Comparison of ENCODE assay signal across 13 mouse cellular contexts in genomic region chr13:60296201-60296895, GRCm38 (mm10).
DNase-seq lines count a peak whose midpoint lies in the region; ATAC-seq and TF ChIP-seq lines count a peak whose summit lies in the region.
"Had no signal": no experiment of that assay in that cellular context is flagged by ENCODE, and none has a peak within 500 bp of the region (broad histone marks: within the 10 kb centered on the region; RNA-seq: fewer than 3 reads in every experiment).

No protein-coding gene starts in this region.

- 0 out of 2 replicates have a peak, but pooled peaks have one; percentile 3 for TF ChIP-seq CTCF in hindbrain, postnatal 0 days (IDR thresholded peaks at IDR 0.05; ENCODE audit: low read depth)

- no peaks in the 10 kb centered on the region for H3K9me3 ChIP-seq in hindbrain, postnatal 0 days (ENCODE audit: low read length)
- no peaks in the 10 kb centered on the region for H3K9me3 ChIP-seq in hindbrain, embryonic 12.5 days (replicated peaks)
- no peaks in the 10 kb centered on the region for H3K9me3 ChIP-seq in lung, embryonic 16.5 days (ENCODE audit: control insufficient read depth, low read length)
- H3K9me3 ChIP-seq in embryonic facial prominence, embryonic 14.5 days (ENCODE audit: control insufficient read depth, low read length) = no peaks in the 10 kb centered on the region

- no peak overlapping the region for H3K27ac ChIP-seq in hindbrain, postnatal 0 days
- H3K27ac ChIP-seq in hindbrain, embryonic 12.5 days = no peak overlapping the region
- H3K27ac ChIP-seq in lung, embryonic 16.5 days (ENCODE audit: low read length) = no peak overlapping the region
- no peak overlapping the region; the same call in none of the 2 replicates for H3K27ac ChIP-seq in embryonic facial prominence, embryonic 14.5 days (replicated peaks; ENCODE audit: low read depth, low read length)

- no peaks in the 10 kb centered on the region for H3K27me3 ChIP-seq in hindbrain, postnatal 0 days (ENCODE audit: insufficient read depth, low read length)
- H3K27me3 ChIP-seq in hindbrain, embryonic 12.5 days = no peaks in the 10 kb centered on the region
- no peaks in the 10 kb centered on the region for H3K27me3 ChIP-seq in lung, embryonic 16.5 days (ENCODE audit: control insufficient read depth, insufficient read depth, low read depth, low read length)
- H3K27me3 ChIP-seq in embryonic facial prominence, embryonic 14.5 days (replicated peaks; ENCODE audit: control insufficient read depth, insufficient read depth, low read length) = no peaks in the 10 kb centered on the region

- H3K4me2 ChIP-seq in hindbrain, postnatal 0 days (ENCODE audit: low read depth, low read length) = no peak overlapping the region
- H3K4me2 ChIP-seq in hindbrain, embryonic 12.5 days (replicated peaks) = no peak overlapping the region
- no peak overlapping the region for H3K4me2 ChIP-seq in lung, embryonic 16.5 days (ENCODE audit: low read depth, low read length)
- peak overlapping the region; percentile 4; the same call in 1 of the 2 replicates for H3K4me2 ChIP-seq in embryonic facial prominence, embryonic 14.5 days (ENCODE audit: low read depth, low read length)

- H3K4me3 ChIP-seq in hindbrain, postnatal 0 days (ENCODE audit: low read length) = no peak overlapping the region
- H3K4me3 ChIP-seq in hindbrain, embryonic 12.5 days = no peak overlapping the region
- H3K4me3 ChIP-seq in lung, embryonic 16.5 days (ENCODE audit: low read length) = no peak overlapping the region
- no peak overlapping the region for H3K4me3 ChIP-seq in embryonic facial prominence, embryonic 14.5 days (ENCODE audit: low read depth, low read length)

- WGBS in hindbrain, postnatal 0 days = 62% methylated on average over 13 of the region's 13 CpGs
- WGBS in hindbrain, embryonic 12.5 days = 61% methylated on average over 13 of the region's 13 CpGs
- WGBS in lung, embryonic 16.5 days = 48% methylated on average over 13 of the region's 13 CpGs
- 21% methylated on average over 13 of the region's 13 CpGs for WGBS in embryonic facial prominence, embryonic 14.5 days

- no peak for ATAC-seq in hindbrain, postnatal 0 days
- ATAC-seq in hindbrain, embryonic 12.5 days (ENCODE audit: low FRiP score) = no peak
- peak; percentile 57 for ATAC-seq in lung, embryonic 16.5 days (ENCODE audit: low read depth)
- peak; percentile 87 for ATAC-seq in embryonic facial prominence, embryonic 14.5 days (ENCODE audit: low read depth)
- ATAC-seq in cerebellum, adult (ENCODE audit: insufficient number of reproducible peaks, low FRiP score, low TSS enrichment) = no peak
- ATAC-seq: forebrain, postnatal 0 days; hindbrain, embryonic 16.5 days had no signal

- H3K9ac ChIP-seq in hindbrain, postnatal 0 days (replicated peaks; ENCODE audit: low read length) = no peak overlapping the region
- no peak overlapping the region for H3K9ac ChIP-seq in hindbrain, embryonic 12.5 days
- H3K9ac ChIP-seq in lung, embryonic 16.5 days (ENCODE audit: low read length) = no peak overlapping the region
- H3K9ac ChIP-seq in embryonic facial prominence, embryonic 14.5 days (ENCODE audit: low read depth, low read length) = no peak overlapping the region
- H3K9ac ChIP-seq: forebrain, postnatal 0 days had no signal

- no peak for DNase-seq in hindbrain, postnatal 0 days (ENCODE audit: low spot score)
- DNase-seq in lung, postnatal 36 days = no peak
- peak; percentile 52 for DNase-seq in embryo, embryonic 10.5 days (ENCODE audit: low spot score)
- peak; percentile 84 for DNase-seq in embryonic facial prominence, embryonic 14.5 days (ENCODE audit: low spot score)
- no peak for DNase-seq in cerebellum, adult 8-10 months
- DNase-seq: adrenal gland, adult 8-10 months; forebrain, postnatal 0 days; retina, postnatal 1 day; thymus, adult 2 months had no signal

- H3K36me3 ChIP-seq in hindbrain, postnatal 0 days (ENCODE audit: insufficient read depth, low read length) = no peaks in the 10 kb centered on the region
- no peaks in the 10 kb centered on the region for H3K36me3 ChIP-seq in hindbrain, embryonic 12.5 days
- no peaks in the 10 kb centered on the region for H3K36me3 ChIP-seq in lung, embryonic 16.5 days (ENCODE audit: control insufficient read depth, insufficient read depth, low read length)
- H3K36me3 ChIP-seq in embryonic facial prominence, embryonic 14.5 days (ENCODE audit: control insufficient read depth, insufficient read depth, low read length) = no peaks in the 10 kb centered on the region

- H3K4me1 ChIP-seq in hindbrain, postnatal 0 days (ENCODE audit: insufficient read depth, low read length) = no peaks in the 10 kb centered on the region
- H3K4me1 ChIP-seq in hindbrain, embryonic 12.5 days = 0 out of 2 replicates have a peak, but pooled peaks cover 5% of the 10 kb centered on the region
- H3K4me1 ChIP-seq in lung, embryonic 16.5 days (replicated peaks; ENCODE audit: control insufficient read depth, insufficient read depth, low read length) = peaks cover 19% of the 10 kb centered on the region
- peaks cover 31% of the 10 kb centered on the region for H3K4me1 ChIP-seq in embryonic facial prominence, embryonic 14.5 days (ENCODE audit: control insufficient read depth, insufficient read depth, low read length)

Comparison
In these comparisons a context has a peak if more than half of its experiments do, and no peak if none do; other contexts are left out.
1. ATAC-seq: peak in lung, embryonic 16.5 days (single experiment) and embryonic facial prominence, embryonic 14.5 days (single experiment); none in hindbrain, postnatal 0 days (single experiment), hindbrain, embryonic 12.5 days (single experiment) and cerebellum, adult (single experiment).
2. DNase-seq: peak in embryo, embryonic 10.5 days (single experiment) and embryonic facial prominence, embryonic 14.5 days (single experiment); none in hindbrain, postnatal 0 days (single experiment), lung, postnatal 36 days (single experiment) and cerebellum, adult 8-10 months (single experiment).